Mouse (Mus musculus) E14TG2a.4 (cell line): Measurements from ENCODE around the gene Fetub.

ENCODE experiments used
- CTCF ChIP-seq: conservative IDR thresholded peaks from 2 replicates; pipeline ENCODE4 v1.5.1; 2014; ENCODE audit warnings: low read length
- POU5F1 ChIP-seq: IDR thresholded peaks from 2 replicates; pipeline ENCODE4 v1.6.1; 2014; ENCODE audit warnings: low read length, borderline replicate concordance

DNA sequence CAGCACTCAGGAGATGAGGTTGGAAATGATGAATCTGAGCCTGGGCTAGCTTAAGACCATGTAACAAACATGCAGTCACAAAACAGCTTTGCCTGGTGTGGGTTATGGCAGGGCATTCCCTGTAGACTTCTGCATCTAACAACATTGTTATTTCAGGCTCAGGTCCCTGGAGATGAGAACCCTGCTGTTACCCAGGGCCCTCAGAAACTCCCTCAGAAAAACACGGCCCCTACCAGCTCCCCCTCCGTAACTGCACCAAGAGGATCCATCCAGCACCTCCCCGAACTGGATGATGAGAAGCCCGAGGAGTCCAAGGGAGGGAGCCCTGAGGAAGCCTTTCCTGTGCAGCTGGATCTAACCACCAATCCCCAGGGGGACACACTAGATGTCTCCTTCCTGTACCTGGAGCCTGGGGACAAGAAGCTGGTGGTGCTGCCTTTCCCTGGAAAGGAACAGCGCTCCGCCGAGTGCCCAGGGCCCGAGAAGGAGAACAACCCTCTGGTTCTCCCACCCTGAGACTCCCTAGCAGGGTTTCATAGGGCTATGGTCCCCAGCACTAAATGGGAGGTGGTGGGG is 21.1 kb downstream of the Fetub start:
- TF ChIP-seq CTCF (no peak), POU5F1 (no peak)
